Mouse (Mus musculus) heart, postnatal 4 days (tissue): Measurements from ENCODE around the gene Abcg4. TPM values are rescaled to one million over a fixed set of nuclear protein-coding genes. Genes with fewer than 3 reads are reported as not detected.

Experiments
- DNase-seq: peaks from one replicate; pipeline ENCODE4 v3.0.0; 2021
- microRNA-seq, 2 experiments: library from miRNA; unstranded; fragments of <30 nt; microRNA quantifications; one replicate each; pipeline ENCODE4 v1.2.0; 2021 to 2022
- total RNA-seq, 2 experiments: library from RNA; stranded (reverse); gene quantifications; 2 replicates each; pipeline ENCODE4 v1.2.3; 2021

Gene Abcg4
- total RNA-seq, 2 experiments from 2014 or later = 1.2 to 1.5 TPM

- no peak for DNase-seq
These were observed 51.3 kb downstream of the Abcg4 start for GRCm38 (mm10) chr9:44237128-44237527.

- DNase-seq = no peak
These were observed 51.8 kb downstream of the Abcg4 start for GRCm38 (mm10) chr9:44236601-44237000.

GRCm38 (mm10) chr9:44234479-44235427 is 53.7 kb downstream of the Abcg4 start:
- peak; percentile 60 for DNase-seq

GRCm38 (mm10) chr9:44233802-44234478 is 54.5 kb downstream of the Abcg4 start, which contains the start of gene Cbl:
Gene Cbl (minus strand): TSS chr9:44234049.
- DNase-seq = peak; percentile 100

GRCm38 (mm10) chr9:44233021-44233801 is 55.2 kb downstream of the Abcg4 start:
- DNase-seq = no peak

GRCm38 (mm10) chr9:44231609-44232008 is 56.8 kb downstream of the Abcg4 start:
- no peak for DNase-seq

GRCm38 (mm10) chr9:44225993-44226392 is 62.4 kb downstream of the Abcg4 start:
- DNase-seq = no peak

Small RNA genes within 50 kb of the gene (microRNA-seq; reads per million reads assigned to microRNA genes)
- 0 reads per million in 2 experiments for gene Gm44335

Other genes starting within 250 kb of the Abcg4 start
- gene Thy1, start 245.2 kb downstream of the Abcg4 start, total RNA-seq = 10 to 100 TPM; 16.2 to 18.8 TPM
- 10 to 100 TPM; 72.6 to 79.0 TPM for gene Usp2, start 221.6 kb downstream of the Abcg4 start, total RNA-seq
- not detected for gene Mfrp, start 186.9 kb downstream of the Abcg4 start, total RNA-seq
- 1 to 10 TPM; 8.5 to 9.7 TPM for gene C1qtnf5, start 181.4 kb downstream of the Abcg4 start, total RNA-seq
- not detected for gene Gm49380, start 175.1 kb downstream of the Abcg4 start, total RNA-seq
- 10 to 100 TPM; 22.3 to 24.7 TPM for gene Rnf26, start 175.1 kb downstream of the Abcg4 start, total RNA-seq
- 100 to 1,000 TPM; 204 to 213 TPM for gene Mcam, start 154.1 kb downstream of the Abcg4 start, total RNA-seq
- 10 to 100 TPM; 28.5 to 28.8 TPM for gene Cbl, start 54.6 kb downstream of the Abcg4 start, total RNA-seq
- gene Ccdc153, start 47.9 kb downstream of the Abcg4 start, total RNA-seq = not detected
- 1 to 10 TPM in 1 of 2 experiments, under 1 TPM in 1; 0.92 to 1.0 TPM for gene Pdzd3, start 37.1 kb downstream of the Abcg4 start, total RNA-seq
- gene Nlrx1, start 20.0 kb downstream of the Abcg4 start, total RNA-seq = 10 to 100 TPM; 13.8 to 15.3 TPM
- gene Hinfp, start 17.1 kb upstream of the Abcg4 start, total RNA-seq = 10 to 100 TPM; 15.4 to 16.3 TPM
- 10 to 100 TPM; 16.3 to 16.5 TPM for gene C2cd2l, start 31.7 kb upstream of the Abcg4 start, total RNA-seq
- gene Dpagt1, start 37.4 kb upstream of the Abcg4 start, total RNA-seq = 10 to 100 TPM; 24.1 to 25.0 TPM
- gene H2afx, start 46.1 kb upstream of the Abcg4 start, total RNA-seq = 100 to 1,000 TPM; 157 to 164 TPM
- 10 to 100 TPM; 54.0 to 60.6 TPM for gene Hmbs, start 55.6 kb upstream of the Abcg4 start, total RNA-seq
- 10 to 100 TPM; 20.9 to 21.6 TPM for gene Vps11, start 73.1 kb upstream of the Abcg4 start, total RNA-seq
- 10 to 100 TPM; 42.1 to 45.8 TPM for gene Hyou1, start 90.9 kb upstream of the Abcg4 start, total RNA-seq
- 10 to 100 TPM; 21.9 to 26.1 TPM for gene Slc37a4, start 108.2 kb upstream of the Abcg4 start, total RNA-seq
- 1,000 to 10,000 TPM; 1,107 to 1,153 TPM for gene Rps25, start 118.5 kb upstream of the Abcg4 start, total RNA-seq
- gene Trappc4, start 119.0 kb upstream of the Abcg4 start, total RNA-seq = 10 to 100 TPM; 41.4 to 42.4 TPM
- gene Ccdc84, start 130.0 kb upstream of the Abcg4 start, total RNA-seq = 10 to 100 TPM; 14.3 to 14.7 TPM
- gene Foxr1, start 152.5 kb upstream of the Abcg4 start, total RNA-seq = not detected
- not detected for gene Upk2, start 166.4 kb upstream of the Abcg4 start, total RNA-seq
- 10 to 100 TPM; 56.8 to 64.0 TPM for gene Bcl9l, start 194.2 kb upstream of the Abcg4 start, total RNA-seq